Mouse (Mus musculus): ENCODE measurements around the gene Tfpt. TPM values are rescaled to one million over a fixed set of nuclear protein-coding genes. Genes with fewer than 3 reads are reported as not detected.

Tfpt gene
- polyA plus RNA-seq, 1 experiment from 2014 or later: 14.6 TPM

DNA sequence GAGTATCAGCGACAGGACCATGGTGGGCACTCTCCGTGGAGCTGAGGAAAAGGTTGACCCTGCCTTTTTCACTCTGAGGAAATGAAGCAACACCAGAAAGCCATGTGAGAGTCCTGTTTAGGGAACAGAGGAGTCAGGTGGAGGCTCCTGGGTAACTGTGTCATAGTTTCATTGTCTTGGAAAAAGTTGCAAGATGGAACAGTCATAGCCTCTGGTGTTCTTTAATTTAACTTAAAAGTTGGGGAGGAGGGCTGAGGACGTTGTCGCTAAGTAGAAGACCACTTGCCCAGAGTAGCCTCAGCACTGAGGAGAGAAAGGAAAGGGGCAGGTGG lies 13.7 kb downstream of the Tfpt start, which contains the start of gene Oscar:
Gene Oscar, minus strand, starts transcription at position 101 of the 332 bp plus-strand sequence.
- Histone ChIP-seq H3K4me3 (ENCODE audit: low read depth, low read length) (peak within 1 kb of the TSS; percentile 71), H3K36me3 (ENCODE audit: control insufficient read depth, insufficient read depth, low read length) (peaks cover 6% of the 10 kb centered on the region; the same call in 1 of the 2 replicates), H3K9me3 (ENCODE audit: control insufficient read depth, low read length) (no peaks in the 10 kb centered on the region), H3K4me2 (replicated peaks; ENCODE audit: low read depth) (peak within 1 kb of the TSS; percentile 82; the same call in 1 of the 2 replicates), H3K27me3 (ENCODE audit: control insufficient read depth, insufficient read depth, low read length) (no peaks in the 10 kb centered on the region), H3K27ac (replicated peaks) (no peak within 1 kb of the TSS), H3K9ac (ENCODE audit: low read length) (no peak within 1 kb of the TSS), H3K4me1 (replicated peaks; ENCODE audit: control insufficient read depth, insufficient read depth) (no peaks in the 10 kb centered on the region)
- DNase-seq (ENCODE audit: low spot score) (no peak), ATAC-seq (ENCODE audit: low FRiP score, low TSS enrichment) (no peak)
- 84% methylated on average over 4 of the region's 4 CpGs for WGBS
- TF ChIP-seq EP300 (optimal IDR thresholded peaks at IDR 0.05): no peak
- no peak for TF ChIP-seq CTCF (IDR thresholded peaks at IDR 0.05; ENCODE audit: low read depth)

DNA sequence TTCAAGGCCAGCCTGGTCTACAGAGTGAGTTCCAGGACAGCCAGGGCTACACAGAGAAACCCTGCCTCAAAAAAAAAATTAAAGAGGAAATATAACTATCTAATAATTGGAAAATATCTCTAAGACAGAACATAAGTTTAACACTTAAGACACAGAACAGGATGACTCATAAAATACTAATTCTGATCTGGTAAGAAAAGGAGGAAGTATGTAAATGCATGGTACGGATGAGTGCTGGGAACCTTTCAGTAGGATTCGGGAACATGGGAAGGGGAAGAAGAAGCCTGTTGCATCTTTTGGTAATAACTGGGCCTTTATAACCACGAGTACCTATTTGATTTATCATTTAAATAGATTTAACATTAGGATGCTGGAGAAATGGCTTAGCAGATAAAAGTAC lies 15.7 kb downstream of the Tfpt start:
- no peaks in the 10 kb centered on the region for H3K27me3 ChIP-seq (ENCODE audit: control insufficient read depth, insufficient read depth, low read length)
- H3K9me3 ChIP-seq (ENCODE audit: control insufficient read depth, low read length): no peaks in the 10 kb centered on the region
- DNase-seq (ENCODE audit: low spot score) (no peak), ATAC-seq (ENCODE audit: low FRiP score, low TSS enrichment) (no peak)
- H3K4me3 ChIP-seq (ENCODE audit: low read depth, low read length): no peak overlapping the region
- WGBS: 66% methylated on average over 3 of the region's 3 CpGs
- no peak overlapping the region for H3K9ac ChIP-seq (ENCODE audit: low read length)
- TF ChIP-seq EP300 (optimal IDR thresholded peaks at IDR 0.05) (no peak), CTCF (IDR thresholded peaks at IDR 0.05; ENCODE audit: low read depth) (no peak)
- no peaks in the 10 kb centered on the region for H3K4me1 ChIP-seq (replicated peaks; ENCODE audit: control insufficient read depth, insufficient read depth)
- H3K27ac ChIP-seq (replicated peaks): no peak overlapping the region
- no peak overlapping the region for H3K4me2 ChIP-seq (replicated peaks; ENCODE audit: low read depth)
- no peaks in the 10 kb centered on the region for H3K36me3 ChIP-seq (ENCODE audit: control insufficient read depth, insufficient read depth, low read length)

DNA sequence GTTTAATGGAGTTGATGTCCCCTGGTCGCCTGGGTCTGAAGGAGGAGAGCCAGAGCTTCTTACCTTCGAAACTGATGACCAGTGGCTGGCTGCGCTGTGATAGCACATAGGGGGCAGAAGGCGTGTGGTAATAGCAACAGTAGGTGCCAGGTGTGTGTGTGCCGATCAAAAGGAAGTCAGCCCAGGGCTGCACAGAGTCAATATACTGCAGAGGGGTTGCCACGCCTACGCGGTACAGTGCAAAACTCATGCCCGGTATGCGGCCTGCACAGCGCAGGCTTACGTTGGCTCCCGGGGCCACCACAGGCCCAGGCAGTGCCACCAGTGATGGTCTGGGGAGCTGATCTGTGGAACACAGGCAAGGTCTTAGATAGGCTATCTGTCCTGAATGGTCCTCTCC lies 18.7 kb downstream of the Tfpt start:
- no peaks in the 10 kb centered on the region for H3K4me1 ChIP-seq (replicated peaks; ENCODE audit: control insufficient read depth, insufficient read depth)
- 71% methylated on average over 13 of the region's 13 CpGs for WGBS
- peak; percentile 71 for DNase-seq (ENCODE audit: low spot score)
- no peak for TF ChIP-seq EP300 (optimal IDR thresholded peaks at IDR 0.05)
- TF ChIP-seq CTCF (IDR thresholded peaks at IDR 0.05; ENCODE audit: low read depth): no peak
- no peak overlapping the region for H3K9ac ChIP-seq (ENCODE audit: low read length)
- no peaks in the 10 kb centered on the region for H3K36me3 ChIP-seq (ENCODE audit: control insufficient read depth, insufficient read depth, low read length)
- H3K4me2 ChIP-seq (replicated peaks; ENCODE audit: low read depth): no peak overlapping the region
- H3K27ac ChIP-seq (replicated peaks): no peak overlapping the region
- no peaks in the 10 kb centered on the region for H3K9me3 ChIP-seq (ENCODE audit: control insufficient read depth, low read length)
- no peak overlapping the region for H3K4me3 ChIP-seq (ENCODE audit: low read depth, low read length)
- H3K27me3 ChIP-seq (ENCODE audit: control insufficient read depth, insufficient read depth, low read length): no peaks in the 10 kb centered on the region
- peak; percentile 84 for ATAC-seq (ENCODE audit: low FRiP score, low TSS enrichment)

DNA sequence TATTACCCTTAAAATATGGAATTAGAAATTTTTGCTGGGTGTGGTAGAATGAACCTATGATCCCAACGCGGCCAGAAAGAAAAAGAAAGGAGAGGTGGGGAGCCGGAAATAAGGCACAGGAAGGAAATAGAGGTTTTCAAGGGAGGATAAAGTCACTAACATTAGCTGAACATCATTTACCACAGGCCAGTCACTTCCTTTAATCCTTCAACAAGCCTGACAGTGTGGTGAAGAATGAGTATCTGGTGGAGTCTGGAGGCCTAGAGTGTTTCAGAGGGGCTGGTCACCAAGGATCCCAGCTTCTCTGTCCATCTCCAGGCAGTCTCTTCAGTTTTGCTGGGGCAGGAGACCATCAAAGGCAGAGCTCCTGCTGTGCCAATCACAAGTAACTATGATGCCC lies 19.3 kb downstream of the Tfpt start:
- ATAC-seq (ENCODE audit: low FRiP score, low TSS enrichment): no peak
- H3K4me2 ChIP-seq (replicated peaks; ENCODE audit: low read depth): no peak overlapping the region
- no peak overlapping the region for H3K4me3 ChIP-seq (ENCODE audit: low read depth, low read length)
- no peak overlapping the region for H3K9ac ChIP-seq (ENCODE audit: low read length)
- no peaks in the 10 kb centered on the region for H3K36me3 ChIP-seq (ENCODE audit: control insufficient read depth, insufficient read depth, low read length)
- 67% methylated on average over 3 of the region's 3 CpGs for WGBS
- DNase-seq (ENCODE audit: low spot score): no peak
- no peaks in the 10 kb centered on the region for H3K27me3 ChIP-seq (ENCODE audit: control insufficient read depth, insufficient read depth, low read length)
- H3K4me1 ChIP-seq (replicated peaks; ENCODE audit: control insufficient read depth, insufficient read depth): no peaks in the 10 kb centered on the region
- H3K27ac ChIP-seq (replicated peaks): no peak overlapping the region
- TF ChIP-seq CTCF (IDR thresholded peaks at IDR 0.05; ENCODE audit: low read depth) (no peak), EP300 (optimal IDR thresholded peaks at IDR 0.05) (no peak)
- no peaks in the 10 kb centered on the region for H3K9me3 ChIP-seq (ENCODE audit: control insufficient read depth, low read length)

DNA sequence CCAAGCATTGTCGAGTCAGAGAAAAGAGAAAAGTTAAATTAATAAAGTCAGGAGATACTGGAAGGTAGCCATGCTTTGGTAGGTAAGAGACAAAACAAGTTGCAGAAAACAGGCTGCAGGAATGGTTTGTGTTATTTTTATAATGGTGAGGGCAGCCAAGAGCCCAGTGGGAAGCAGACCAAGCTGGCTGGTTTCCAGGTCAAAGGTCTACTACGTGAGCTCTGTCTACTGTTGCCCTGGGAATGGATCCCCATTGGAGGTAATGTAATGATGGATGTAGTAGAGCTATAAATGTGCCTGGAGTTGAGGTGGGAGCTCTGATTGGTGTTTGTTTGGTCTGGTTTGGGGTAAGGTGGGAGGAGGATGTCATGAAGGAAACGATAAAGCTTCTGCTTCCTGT lies 20.6 kb downstream of the Tfpt start:
- no peak for ATAC-seq (ENCODE audit: low FRiP score, low TSS enrichment)
- 46% methylated on average over 3 of the region's 3 CpGs for WGBS

DNA sequence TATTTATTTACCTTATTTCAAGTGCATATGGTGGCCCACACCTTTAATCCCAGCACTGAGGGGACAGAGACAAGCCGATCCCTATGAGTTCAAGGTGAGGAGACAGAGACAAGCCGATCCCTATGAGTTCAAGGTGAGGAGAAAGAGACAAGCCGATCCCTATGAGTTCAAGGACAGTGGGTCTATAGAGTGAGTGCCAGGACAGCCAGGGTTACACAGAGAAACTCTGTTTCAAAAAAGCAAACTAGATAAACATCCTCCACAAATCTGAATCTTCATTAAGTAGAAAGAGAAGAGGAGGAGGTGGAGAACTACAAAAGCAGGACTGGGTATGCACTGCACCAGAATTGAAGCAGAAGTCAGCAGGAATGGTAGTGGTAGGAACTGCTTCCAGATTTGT lies 21.1 kb downstream of the Tfpt start:
- H3K27me3 ChIP-seq (ENCODE audit: control insufficient read depth, insufficient read depth, low read length): no peaks in the 10 kb centered on the region
- no peak for ATAC-seq (ENCODE audit: low FRiP score, low TSS enrichment)
- no peaks in the 10 kb centered on the region for H3K4me1 ChIP-seq (replicated peaks; ENCODE audit: control insufficient read depth, insufficient read depth)
- H3K4me2 ChIP-seq (replicated peaks; ENCODE audit: low read depth): no peak overlapping the region
- H3K9me3 ChIP-seq (ENCODE audit: control insufficient read depth, low read length): no peaks in the 10 kb centered on the region
- no peak for DNase-seq (ENCODE audit: low spot score)
- no peak overlapping the region for H3K27ac ChIP-seq (replicated peaks)
- H3K9ac ChIP-seq (ENCODE audit: low read length): no peak overlapping the region
- WGBS: 91% methylated on average over 3 of the region's 3 CpGs
- no peaks in the 10 kb centered on the region for H3K36me3 ChIP-seq (ENCODE audit: control insufficient read depth, insufficient read depth, low read length)
- H3K4me3 ChIP-seq (ENCODE audit: low read depth, low read length): no peak overlapping the region
- no peak for TF ChIP-seq CTCF (IDR thresholded peaks at IDR 0.05; ENCODE audit: low read depth)
- no peak for TF ChIP-seq EP300 (optimal IDR thresholded peaks at IDR 0.05)

More for the DNA sequence above, 20.6 kb downstream of the Tfpt start:
- Histone ChIP-seq H3K4me1 (replicated peaks; ENCODE audit: control insufficient read depth, insufficient read depth) (no peaks in the 10 kb centered on the region), H3K27me3 (ENCODE audit: control insufficient read depth, insufficient read depth, low read length) (no peaks in the 10 kb centered on the region), H3K36me3 (ENCODE audit: control insufficient read depth, insufficient read depth, low read length) (no peaks in the 10 kb centered on the region), H3K4me3 (ENCODE audit: low read depth, low read length) (no peak overlapping the region), H3K4me2 (replicated peaks; ENCODE audit: low read depth) (no peak overlapping the region), H3K9ac (ENCODE audit: low read length) (no peak overlapping the region), H3K27ac (replicated peaks) (no peak overlapping the region), H3K9me3 (ENCODE audit: control insufficient read depth, low read length) (no peaks in the 10 kb centered on the region)
- TF ChIP-seq CTCF (IDR thresholded peaks at IDR 0.05; ENCODE audit: low read depth) (no peak), EP300 (optimal IDR thresholded peaks at IDR 0.05) (no peak)
- no peak for DNase-seq (ENCODE audit: low spot score)
